Mouse (Mus musculus) kidney, adult 2 months (tissue): ENCODE results near the gene 1700012A03Rik. TPM values are rescaled to one million over a fixed set of nuclear protein-coding genes. Genes with fewer than 3 reads are reported as not detected.
A peak's percentile ranks its signal among the peaks of the same experiment; 100 is the strongest.

Experiments used
- DNase-seq: peaks from one replicate; pipeline ENCODE4 v3.0.0; 2021
- H3K27ac ChIP-seq: fragments of 200-500 bp; 2 replicates; pipeline ENCODE4 v1.5.1; 2012; ENCODE audit warnings: low read depth, low read length, control low read depth, inconsistent platforms; ENCODE audit not compliant: insufficient read depth
- H3K27me3 ChIP-seq: fragments of 200-500 bp; replicated peaks from 2 replicates; pipeline ENCODE4 v1.6.1; 2012; ENCODE audit warnings: mild to moderate bottlenecking, moderate library complexity, low read length, inconsistent platforms; ENCODE audit not compliant: control insufficient read depth, insufficient read depth
- H3K36me3 ChIP-seq: fragments of 200-500 bp; 2 replicates; pipeline ENCODE4 v1.6.1; 2012; ENCODE audit warnings: mild to moderate bottlenecking, moderate library complexity, low read length, inconsistent platforms; ENCODE audit not compliant: control insufficient read depth, insufficient read depth
- H3K4me1 ChIP-seq: fragments of 200-500 bp; 2 replicates; pipeline ENCODE4 v1.6.1; 2011; ENCODE audit warnings: low read length; ENCODE audit not compliant: control insufficient read depth, insufficient read depth
- H3K4me3 ChIP-seq: fragments of 200-500 bp; 2 replicates; pipeline ENCODE4 v1.5.1; 2011; ENCODE audit warnings: mild to moderate bottlenecking, low read depth, low read length, control low read depth; ENCODE audit not compliant: insufficient read depth
- CTCF ChIP-seq: fragments of 200-500 bp; conservative IDR thresholded peaks from 2 replicates; pipeline ENCODE4 v1.5.1; 2011; ENCODE audit warnings: low read depth, mild to moderate bottlenecking, control low read depth, low read length, moderate library complexity, mixed read lengths; ENCODE audit not compliant: insufficient read depth, insufficient read length
- POLR2A ChIP-seq: fragments of 200-500 bp; IDR thresholded peaks from one replicate; pipeline ENCODE4 v1.6.1; 2011; ENCODE audit warnings: low read depth, low read length, control low read depth
- WGBS: fragments of 180-500 bp; shearing (Covaris S2); methylation state at CpG from one replicate; pipeline ENCODE4 v1.1.7; 2018; 5-methylcytosine and 5-hydroxymethylcytosine counted together
- polyA plus RNA-seq: library from polyadenylated mRNA; depleted of rRNA; stranded (reverse); fragments of >200 nt; gene quantifications from 2 replicates; pipeline ENCODE4 v1.2.3, GENCODE M21; 2012

1700012A03Rik gene
- polyA plus RNA-seq, 1 experiment = 0.14 TPM

DNA sequence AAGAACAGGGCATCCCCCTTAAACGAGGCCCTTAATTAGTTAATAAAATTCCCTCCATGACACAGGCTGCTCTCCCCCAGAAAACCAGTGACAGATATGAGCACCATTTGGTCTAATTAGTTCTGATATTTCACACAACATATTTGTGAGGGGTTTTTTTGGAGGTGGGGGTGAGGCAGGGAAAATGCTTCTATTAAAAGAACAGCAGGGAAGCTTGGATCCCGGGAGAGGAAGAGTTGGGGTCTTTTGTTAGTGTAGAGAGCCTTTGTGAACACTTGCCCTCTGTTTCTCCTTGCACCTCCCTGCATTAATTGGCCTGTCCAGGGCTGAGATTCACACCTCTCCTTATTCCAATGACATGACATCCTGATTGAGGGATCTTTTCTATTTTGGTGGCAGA, 6.5 kb downstream of the 1700012A03Rik start:
- H3K4me1 ChIP-seq = no peaks in the 10 kb centered on the region
- DNase-seq = no peak
- no peak overlapping the region for H3K27ac ChIP-seq
- no peak for TF ChIP-seq CTCF
- no peak for TF ChIP-seq POLR2A
- 29% methylated on average over 2 of the region's 2 CpGs for WGBS
- H3K36me3 ChIP-seq = no peaks in the 10 kb centered on the region
- H3K27me3 ChIP-seq = no peaks in the 10 kb centered on the region
- H3K4me3 ChIP-seq = no peak overlapping the region

DNA sequence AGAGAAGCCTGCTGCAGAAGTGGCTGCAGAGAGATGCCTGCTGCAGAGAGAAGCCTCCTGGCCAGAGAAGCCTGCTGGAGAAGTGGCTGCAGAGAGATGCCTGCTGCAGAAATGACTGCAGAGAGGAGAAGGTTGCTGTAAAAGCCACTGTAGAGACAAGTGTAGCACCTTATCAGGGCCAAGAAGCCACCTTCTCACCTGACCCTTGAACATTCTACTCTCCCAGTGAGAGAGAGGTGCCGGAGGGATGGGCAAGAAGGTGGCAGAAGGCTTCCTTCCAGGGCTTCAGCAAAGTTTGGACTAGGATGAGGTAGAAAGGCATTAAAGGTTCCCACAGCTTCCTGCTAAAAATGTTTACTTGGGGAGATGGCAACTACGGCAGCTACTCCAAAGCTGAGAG, 8.5 kb downstream of the 1700012A03Rik start:
- Histone ChIP-seq H3K36me3 (no peaks in the 10 kb centered on the region), H3K4me1 (no peaks in the 10 kb centered on the region), H3K4me3 (no peak overlapping the region), H3K27ac (no peak overlapping the region), H3K27me3 (no peaks in the 10 kb centered on the region)
- no peak for TF ChIP-seq CTCF
- TF ChIP-seq POLR2A = no peak
- no peak for DNase-seq
- WGBS = 85% methylated on average over 2 of the region's 2 CpGs

DNA sequence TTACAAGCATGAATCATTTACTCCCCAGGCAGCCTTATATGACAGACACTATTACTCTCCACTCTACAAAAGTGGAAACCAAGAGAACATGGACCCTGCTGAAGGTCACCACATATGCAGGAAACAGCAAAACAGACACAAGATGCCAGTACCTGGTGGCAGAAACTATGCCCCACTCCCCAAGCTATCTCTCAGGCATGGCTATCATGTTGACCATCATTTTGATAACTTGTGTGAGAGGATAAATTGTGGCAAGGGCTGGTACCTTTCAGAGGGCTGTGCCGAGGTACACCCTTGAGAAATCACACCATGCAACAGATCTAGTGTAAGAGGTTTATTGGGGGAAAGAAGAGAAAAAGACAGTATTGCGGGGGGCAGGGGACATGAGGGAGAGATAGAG, 10.6 kb downstream of the 1700012A03Rik start:
- Histone ChIP-seq H3K4me1 (no peaks in the 10 kb centered on the region), H3K36me3 (no peaks in the 10 kb centered on the region), H3K27me3 (no peaks in the 10 kb centered on the region), H3K4me3 (no peak overlapping the region), H3K27ac (no peak overlapping the region)
- no peak for DNase-seq
- no peak for TF ChIP-seq POLR2A
- TF ChIP-seq CTCF = no peak
- WGBS = 90% methylated on average over 2 of the region's 2 CpGs

DNA sequence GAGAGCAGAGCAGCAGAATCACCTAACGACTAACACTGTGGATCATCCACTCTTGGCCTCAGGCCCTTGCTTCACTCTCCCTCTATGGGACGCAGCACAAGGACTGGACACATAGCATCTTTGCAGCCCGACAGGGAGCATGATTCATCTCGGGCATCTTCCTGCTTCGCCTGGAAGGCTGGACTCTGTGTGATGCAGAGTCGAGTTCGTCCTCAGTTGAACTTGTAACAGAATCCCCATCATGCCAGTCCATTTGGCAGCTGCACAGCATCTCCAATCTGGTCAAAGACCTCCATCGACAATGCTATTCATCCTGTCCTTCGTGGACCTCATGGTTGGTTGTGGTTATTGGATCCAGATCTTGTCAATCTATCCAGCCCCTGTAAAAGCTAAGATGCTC, 11.2 kb downstream of the 1700012A03Rik start:
- no peaks in the 10 kb centered on the region for H3K36me3 ChIP-seq
- H3K4me3 ChIP-seq = no peak overlapping the region
- DNase-seq = no peak
- TF ChIP-seq POLR2A (no peak), CTCF (no peak)
- no peaks in the 10 kb centered on the region for H3K4me1 ChIP-seq
- WGBS = 76% methylated on average over 9 of the region's 9 CpGs
- H3K27me3 ChIP-seq = no peaks in the 10 kb centered on the region
- no peak overlapping the region for H3K27ac ChIP-seq

DNA sequence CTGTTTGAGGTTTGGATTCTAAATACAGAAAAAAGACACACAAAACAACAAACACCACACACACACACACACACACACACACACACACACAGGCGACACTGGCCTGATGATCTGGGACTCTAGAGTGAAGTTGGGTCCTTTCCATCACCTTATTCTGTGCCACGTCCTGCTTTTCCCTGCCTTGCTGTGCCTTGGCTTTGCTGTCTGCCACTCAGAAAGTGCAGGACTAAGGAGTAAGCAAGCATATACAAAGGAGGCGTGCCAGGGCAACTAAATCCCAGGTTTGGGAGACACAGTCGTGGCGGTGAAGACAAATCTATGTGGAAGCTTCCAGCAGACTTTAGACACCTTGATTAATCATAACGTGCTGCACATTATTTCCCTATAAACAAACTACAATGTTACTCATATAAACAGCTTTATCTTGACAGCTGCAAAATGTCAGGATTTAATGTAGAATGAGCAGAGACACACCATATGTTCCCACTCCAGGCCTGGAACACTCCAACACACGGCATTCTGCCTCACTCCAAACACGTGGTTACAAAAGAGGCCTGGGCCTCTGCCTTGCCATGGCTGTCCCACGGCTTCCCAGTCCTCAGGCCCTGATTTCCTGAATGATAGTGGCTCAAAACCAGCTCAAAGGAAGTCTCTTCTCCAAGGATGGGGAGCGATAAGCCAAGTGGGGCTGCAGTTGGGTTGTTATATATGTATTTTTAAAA, 15.9 kb downstream of the 1700012A03Rik start:
- 77% methylated on average over 10 of the region's 10 CpGs for WGBS
- no peaks in the 10 kb centered on the region for H3K4me1 ChIP-seq
- no peak for TF ChIP-seq POLR2A
- no peak for TF ChIP-seq CTCF
- DNase-seq = no peak
- no peaks in the 10 kb centered on the region for H3K27me3 ChIP-seq
- no peaks in the 10 kb centered on the region for H3K36me3 ChIP-seq
- no peak overlapping the region for H3K27ac ChIP-seq
- no peak overlapping the region for H3K4me3 ChIP-seq

DNA sequence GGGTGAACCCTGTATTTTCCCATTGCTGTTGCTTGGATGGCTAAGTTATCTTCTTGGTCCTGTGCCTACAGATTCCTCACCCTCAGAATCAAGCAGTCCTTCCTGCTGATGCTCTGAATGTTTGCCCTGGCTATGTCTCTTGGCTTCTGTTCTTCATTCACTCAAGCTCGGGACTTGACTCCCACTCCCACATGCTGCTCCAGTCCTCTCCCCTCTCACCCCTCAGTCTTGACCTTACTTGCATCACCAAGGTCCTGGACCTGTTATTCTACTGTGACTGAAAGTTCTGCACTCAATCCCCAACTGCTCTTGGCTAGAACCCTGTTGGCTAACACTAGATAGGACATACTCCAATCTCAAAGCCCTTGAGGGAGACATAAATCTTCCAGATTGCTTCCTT, 22.1 kb downstream of the 1700012A03Rik start:
- Histone ChIP-seq H3K4me1 (no peaks in the 10 kb centered on the region), H3K36me3 (no peaks in the 10 kb centered on the region), H3K27me3 (no peaks in the 10 kb centered on the region), H3K4me3 (no peak overlapping the region), H3K27ac (no peak overlapping the region)
- WGBS = 71% methylated on average over 1 of the region's 1 CpGs
- TF ChIP-seq CTCF (no peak), POLR2A (no peak)
- DNase-seq = peak; percentile 7

DNA sequence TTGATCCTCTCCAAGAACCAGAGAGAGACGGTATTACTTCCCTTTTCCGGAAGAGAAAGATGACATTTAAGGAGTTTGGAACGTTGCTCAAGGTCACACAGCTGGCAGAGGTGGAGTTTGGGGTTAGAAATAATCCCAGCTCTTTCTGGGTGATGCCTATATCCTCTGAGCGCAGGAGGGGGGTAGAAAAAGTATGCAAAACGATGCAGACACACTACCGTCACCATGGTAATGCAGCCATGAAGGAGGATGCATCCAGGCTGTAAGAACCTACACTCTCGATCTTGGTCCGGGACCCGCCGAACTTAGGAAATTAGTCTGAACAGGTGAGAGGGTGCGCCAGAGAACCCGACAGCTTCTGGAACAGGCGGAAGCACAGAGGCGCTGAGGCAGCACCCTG, 43.3 kb downstream of the 1700012A03Rik start:
- no peak for DNase-seq
- WGBS = 89% methylated on average over 10 of the region's 14 CpGs
- Histone ChIP-seq H3K36me3 (no peaks in the 10 kb centered on the region), H3K4me1 (no peaks in the 10 kb centered on the region), H3K27ac (no peak overlapping the region), H3K27me3 (no peaks in the 10 kb centered on the region), H3K4me3 (no peak overlapping the region)
- TF ChIP-seq CTCF (no peak), POLR2A (no peak)
